Mouse (Mus musculus) forebrain, embryonic 14.5 days (tissue): ENCODE data around the gene Plch2. TPM values are rescaled to one million over a fixed set of nuclear protein-coding genes. Genes with fewer than 3 reads are reported as not detected.

ENCODE experiments used
- ATAC-seq: fragments of 200-750 bp; cut with Nextera tagmentation; 2 replicates; pipeline ENCODE4 v1.8.0; 2017; ENCODE audit warnings: mild to moderate bottlenecking, moderate library complexity
- DNase-seq: peaks from one replicate; pipeline ENCODE4 v3.0.0-alpha.2; 2015; ENCODE audit warnings: low spot score
- H3K27ac ChIP-seq: fragments of 300-500 bp; sonication (generic); 2 replicates; pipeline ENCODE4 v1.5.1; 2014; ENCODE audit warnings: low read depth, mild to moderate bottlenecking, control low read depth, low read length, moderate library complexity
- H3K27me3 ChIP-seq: fragments of 300-500 bp; sonication (generic); replicated peaks from 2 replicates; pipeline ENCODE4 v1.6.1; 2014; ENCODE audit warnings: low read length, control low read depth, mixed read lengths; ENCODE audit not compliant: control insufficient read depth, insufficient read depth
- H3K36me3 ChIP-seq: fragments of 300-500 bp; sonication (generic); 2 replicates; pipeline ENCODE4 v1.6.1; 2014; ENCODE audit warnings: low read length, control low read depth; ENCODE audit not compliant: control insufficient read depth, insufficient read depth
- H3K4me1 ChIP-seq: fragments of 300-500 bp; sonication (generic); 2 replicates; pipeline ENCODE4 v1.6.1; 2014; ENCODE audit warnings: antibody characterized with exemption, low read length, control low read depth; ENCODE audit not compliant: control insufficient read depth, insufficient read depth
- H3K4me2 ChIP-seq: fragments of 300-500 bp; sonication (generic); 2 replicates; pipeline ENCODE4 v1.6.1; 2014; ENCODE audit warnings: mild to moderate bottlenecking, control low read depth, low read length
- H3K4me3 ChIP-seq: fragments of 300-500 bp; sonication (generic); 2 replicates; pipeline ENCODE4 v1.5.1; 2014; ENCODE audit warnings: low read depth, low read length, control low read depth
- H3K9ac ChIP-seq: fragments of 300-500 bp; sonication (generic); 2 replicates; pipeline ENCODE4 v1.6.1; 2014; ENCODE audit warnings: mild to moderate bottlenecking, low read length, control low read depth, moderate library complexity
- H3K9me3 ChIP-seq: fragments of 300-500 bp; sonication (generic); replicated peaks from 2 replicates; pipeline ENCODE4 v1.6.1; 2016; ENCODE audit warnings: low read length, control low read depth, mixed read lengths; ENCODE audit not compliant: control insufficient read depth
- WGBS: fragments of 180-500 bp; shearing (Covaris S2); extraction: QIAGEN DNeasy Blood & Tissue Kit; methylation state at CpG from one replicate; pipeline ENCODE4 v1.1.7; 2014; 5-methylcytosine and 5-hydroxymethylcytosine counted together
- polyA plus RNA-seq: library from polyadenylated mRNA; unstranded; fragments of >200 nt; fragmentation: Nextera tagmentation; extraction: Ambion mirVana; gene quantifications from 2 replicates; pipeline ENCODE4 v1.2.1, GENCODE M21; 2014

Gene Plch2
- polyA plus RNA-seq, 1 experiment from 2014 or later: 6.2 TPM

DNA sequence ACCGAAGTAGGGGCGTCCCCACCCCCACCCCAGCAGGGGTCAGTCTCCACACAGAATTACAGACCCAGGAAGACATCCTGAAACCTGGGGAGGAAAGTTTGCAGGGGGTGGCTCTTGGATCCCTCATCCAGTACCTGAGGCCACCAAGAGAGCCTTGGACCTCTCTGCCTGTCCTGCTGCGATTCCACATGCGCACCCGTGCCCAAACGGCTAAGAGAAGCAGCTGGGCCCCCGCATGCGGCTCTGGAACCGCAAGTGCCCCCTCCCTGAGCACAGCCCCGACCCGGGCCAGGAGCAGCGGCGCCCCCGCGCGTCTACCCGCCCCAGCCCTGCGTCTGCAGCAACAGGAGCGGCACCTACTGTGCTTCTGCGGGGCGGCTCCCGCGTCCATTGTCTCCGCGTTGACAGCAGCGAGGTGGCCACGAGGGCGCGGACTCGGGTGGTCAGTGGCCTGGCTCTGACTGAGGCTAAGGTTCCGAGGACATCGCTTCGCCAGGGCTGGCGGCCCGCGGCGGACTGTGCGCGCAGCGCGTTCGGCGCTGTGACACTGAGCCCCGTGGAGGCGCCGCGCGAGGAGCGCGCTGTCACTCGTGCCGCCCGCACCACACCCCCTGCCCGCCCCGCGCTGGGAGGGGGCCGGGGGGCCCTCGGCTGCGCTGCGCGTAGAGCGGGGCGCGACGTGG is 13.8 kb downstream of the Plch2 start:
- Histone ChIP-seq H3K9ac (peak overlapping the region; percentile 65), H3K4me2 (peak overlapping the region; percentile 73), H3K9me3 (no peaks in the 10 kb centered on the region), H3K27me3 (peaks cover 32% of the 10 kb centered on the region), H3K4me1 (peaks cover 9% of the 10 kb centered on the region), H3K36me3 (no peaks in the 10 kb centered on the region), H3K4me3 (peak overlapping the region; percentile 43), H3K27ac (no peak overlapping the region)
- DNase-seq: no peak
- WGBS: 2% methylated on average over 60 of the region's 65 CpGs
- peak; percentile 40 for ATAC-seq

DNA sequence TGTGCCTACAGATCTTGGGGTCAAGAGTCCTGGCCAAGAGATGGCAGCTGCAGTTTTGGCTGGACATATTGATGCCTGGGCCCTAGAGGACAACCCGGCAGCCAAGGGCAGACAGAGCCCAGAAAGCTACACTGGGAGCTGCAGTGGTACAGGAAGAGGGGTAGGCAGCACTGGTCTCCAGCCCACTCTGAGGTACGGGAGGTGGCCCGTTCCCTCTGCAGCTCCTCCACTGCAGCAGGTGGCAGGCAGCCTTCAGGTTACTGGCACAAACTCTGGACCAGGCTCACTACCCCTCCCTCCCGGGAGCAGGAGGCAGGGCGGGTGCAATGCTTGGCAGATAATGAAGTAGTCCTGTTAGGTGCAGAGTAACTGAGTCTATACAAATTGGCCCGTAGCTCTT is 15.9 kb downstream of the Plch2 start:
- H3K27ac ChIP-seq: no peak overlapping the region

DNA sequence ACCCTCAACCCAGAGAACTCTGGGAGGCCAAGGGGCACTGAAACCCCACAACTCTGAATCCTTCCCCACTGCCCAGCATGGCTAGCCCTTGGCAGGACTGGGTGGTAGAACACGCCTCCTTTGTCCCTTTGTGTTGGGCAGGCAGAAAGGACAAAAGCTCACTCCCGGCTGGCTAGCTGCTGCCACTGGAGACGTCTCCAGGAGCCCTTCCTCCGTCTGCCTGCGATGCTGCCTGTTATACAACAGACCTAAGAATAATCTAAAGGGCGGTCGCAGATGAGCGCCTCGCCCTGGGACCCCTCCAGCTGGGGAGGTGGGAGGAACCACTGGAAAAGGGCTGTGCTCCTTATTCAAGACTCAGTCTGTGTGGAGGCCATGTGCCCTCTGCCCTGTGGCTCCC is 16.4 kb downstream of the Plch2 start:
- H3K4me2 ChIP-seq: peak overlapping the region; percentile 12; the same call in 1 of the 2 replicates
- H3K9me3 ChIP-seq: no peaks in the 10 kb centered on the region
- peaks cover 9% of the 10 kb centered on the region for H3K4me1 ChIP-seq
- peak overlapping the region; percentile 43 for H3K9ac ChIP-seq
- H3K36me3 ChIP-seq: no peaks in the 10 kb centered on the region
- DNase-seq (peak; percentile 50), ATAC-seq (peak; percentile 56)
- H3K27me3 ChIP-seq: peaks cover 32% of the 10 kb centered on the region
- no peak overlapping the region for H3K4me3 ChIP-seq
- 3% methylated on average over 9 of the region's 9 CpGs for WGBS
- H3K27ac ChIP-seq: peak overlapping the region; percentile 29; the same call in 1 of the 2 replicates

More for the DNA sequence above, 15.9 kb downstream of the Plch2 start:
- H3K4me2 ChIP-seq: peak overlapping the region; percentile 12; the same call in 1 of the 2 replicates
- no peak for ATAC-seq
- H3K27me3 ChIP-seq: peaks cover 32% of the 10 kb centered on the region
- DNase-seq: no peak
- H3K4me1 ChIP-seq: peaks cover 9% of the 10 kb centered on the region
- no peaks in the 10 kb centered on the region for H3K9me3 ChIP-seq
- H3K36me3 ChIP-seq: no peaks in the 10 kb centered on the region
- 34% methylated on average over 6 of the region's 6 CpGs for whole genome bisulfite sequencing
- no peak overlapping the region for H3K4me3 ChIP-seq
- H3K9ac ChIP-seq: peak overlapping the region; percentile 43; the same call in 1 of the 2 replicates

DNA sequence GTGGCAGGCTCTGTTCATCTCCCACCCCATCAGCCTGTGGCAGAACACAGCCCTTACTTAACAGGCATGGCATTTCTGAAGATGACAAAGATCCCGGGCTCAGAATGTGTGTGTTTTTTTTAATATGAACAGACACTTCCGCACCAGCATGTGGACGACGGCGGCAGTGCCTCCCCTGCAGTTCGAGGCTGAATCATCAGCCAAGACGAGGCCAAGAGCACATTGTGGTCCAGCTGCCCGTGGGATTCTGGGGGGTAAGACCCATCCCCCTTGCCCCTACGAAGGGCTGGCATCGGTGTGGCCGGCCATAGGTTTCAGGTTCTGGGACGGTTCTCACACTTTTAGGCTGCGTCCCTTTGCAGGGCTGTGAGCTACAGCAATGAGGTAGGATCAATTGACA is 21.8 kb downstream of the Plch2 start:
- WGBS: 52% methylated on average over 13 of the region's 13 CpGs
- no peak overlapping the region for H3K27ac ChIP-seq
- no peaks in the 10 kb centered on the region for H3K9me3 ChIP-seq
- H3K4me1 ChIP-seq: peaks cover 10% of the 10 kb centered on the region
- H3K36me3 ChIP-seq: no peaks in the 10 kb centered on the region
- DNase-seq (no peak), ATAC-seq (no peak)
- no peaks in the 10 kb centered on the region for H3K27me3 ChIP-seq
- H3K4me3 ChIP-seq: no peak overlapping the region
- H3K4me2 ChIP-seq: no peak overlapping the region
- no peak overlapping the region for H3K9ac ChIP-seq

DNA sequence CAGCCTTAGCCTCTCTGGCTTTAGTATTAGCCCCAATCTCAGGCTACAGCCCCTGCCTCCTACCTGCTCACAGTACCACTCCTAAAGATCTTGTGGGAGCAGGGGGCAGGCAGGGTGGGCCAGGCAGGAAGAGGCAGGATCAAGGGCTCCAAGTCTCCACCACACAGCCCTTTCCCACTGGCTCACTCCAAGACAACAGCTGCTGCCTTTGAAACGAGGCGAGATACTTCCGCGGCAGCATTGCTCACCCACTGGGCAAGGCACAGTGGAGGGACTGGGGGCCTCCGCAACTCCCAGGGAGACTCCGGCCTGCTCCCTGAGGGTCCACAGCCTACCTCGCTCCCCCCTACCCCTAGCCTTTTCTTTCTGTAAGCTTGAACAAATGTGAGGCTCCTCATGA is 22.4 kb downstream of the Plch2 start:
- ATAC-seq: peak; percentile 40; the same call in 1 of the 2 replicates
- no peaks in the 10 kb centered on the region for H3K9me3 ChIP-seq
- H3K27ac ChIP-seq: no peak overlapping the region
- H3K36me3 ChIP-seq: no peaks in the 10 kb centered on the region
- WGBS: 21% methylated on average over 7 of the region's 7 CpGs
- H3K4me1 ChIP-seq: peaks cover 10% of the 10 kb centered on the region
- no peak overlapping the region for H3K4me3 ChIP-seq
- no peak overlapping the region for H3K4me2 ChIP-seq
- no peak for DNase-seq
- H3K27me3 ChIP-seq: no peaks in the 10 kb centered on the region
- H3K9ac ChIP-seq: no peak overlapping the region

DNA sequence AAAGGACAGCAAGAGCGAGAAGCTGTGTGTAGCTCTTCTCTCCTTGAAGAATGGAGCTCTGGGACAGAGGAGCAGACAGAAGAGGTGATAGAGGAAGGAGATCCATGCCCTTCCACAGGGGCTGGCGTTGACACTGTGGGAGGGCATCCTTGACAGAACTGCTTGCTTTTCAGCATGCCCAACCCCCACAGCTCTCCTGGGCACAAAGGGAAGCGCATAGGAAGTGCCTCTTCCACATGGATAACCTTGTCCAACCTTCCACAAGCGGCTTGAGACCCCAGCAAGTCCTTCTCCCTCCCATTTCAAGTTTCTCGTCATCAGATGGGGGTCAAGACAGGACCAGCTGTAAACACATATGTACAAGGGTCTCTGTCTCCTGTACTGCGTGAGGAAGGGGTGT is 23.5 kb downstream of the Plch2 start:
- Histone ChIP-seq H3K27me3 (no peaks in the 10 kb centered on the region), H3K4me3 (no peak overlapping the region), H3K9ac (no peak overlapping the region), H3K4me2 (no peak overlapping the region), H3K4me1 (peaks cover 10% of the 10 kb centered on the region), H3K9me3 (no peaks in the 10 kb centered on the region), H3K36me3 (no peaks in the 10 kb centered on the region), H3K27ac (no peak overlapping the region)
- 26% methylated on average over 6 of the region's 6 CpGs for WGBS
- no peak for DNase-seq
- ATAC-seq: no peak

DNA sequence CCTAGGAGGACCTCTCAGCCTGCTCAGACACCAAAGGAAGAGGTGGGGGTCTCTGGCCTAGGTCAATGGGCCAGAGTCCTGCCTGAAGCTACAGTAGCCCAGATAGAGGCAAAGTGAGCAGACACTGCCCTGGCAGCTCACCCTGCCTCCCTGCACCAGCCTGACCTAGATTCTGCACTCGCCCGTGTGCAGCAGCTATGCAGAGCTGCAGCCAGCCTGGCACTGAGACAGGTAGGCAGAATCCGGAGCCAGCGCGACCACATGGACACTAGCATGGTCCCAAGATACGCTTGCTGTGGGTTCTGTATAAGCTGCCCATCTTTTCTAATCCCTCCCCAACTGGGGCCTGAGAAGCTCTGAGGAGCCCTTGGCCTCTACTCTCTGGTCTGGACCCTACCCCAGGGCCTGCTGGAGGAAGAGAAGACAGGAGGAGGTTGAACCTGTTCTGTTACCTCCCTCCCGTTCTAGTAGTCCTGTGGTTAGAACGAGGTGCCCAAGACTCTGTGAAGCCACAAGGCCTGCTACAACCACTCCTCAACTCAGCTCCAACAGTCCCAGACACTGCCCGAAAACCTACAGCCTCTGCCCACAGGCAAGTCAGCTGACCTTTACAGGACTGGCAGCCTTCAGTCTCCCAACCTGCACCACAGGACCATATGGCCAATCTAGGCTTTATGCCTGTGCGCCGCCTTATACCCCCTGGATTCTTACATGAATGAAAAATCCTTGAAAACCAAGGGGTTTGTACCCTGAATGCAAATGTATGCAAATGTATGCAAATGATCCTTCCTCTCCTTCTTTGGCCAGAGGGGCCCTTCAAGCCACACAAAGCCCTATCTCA is 32.2 kb downstream of the Plch2 start:
- Histone ChIP-seq H3K4me2 (no peak overlapping the region), H3K27me3 (no peaks in the 10 kb centered on the region), H3K4me1 (peaks cover 22% of the 10 kb centered on the region), H3K27ac (peak overlapping the region; percentile 65; the same call in 1 of the 2 replicates), H3K4me3 (no peak overlapping the region), H3K36me3 (no peaks in the 10 kb centered on the region), H3K9me3 (no peaks in the 10 kb centered on the region), H3K9ac (no peak overlapping the region)
- ATAC-seq (peak; percentile 74), DNase-seq (peak; percentile 63)
- WGBS: 53% methylated on average over 11 of the region's 11 CpGs

DNA sequence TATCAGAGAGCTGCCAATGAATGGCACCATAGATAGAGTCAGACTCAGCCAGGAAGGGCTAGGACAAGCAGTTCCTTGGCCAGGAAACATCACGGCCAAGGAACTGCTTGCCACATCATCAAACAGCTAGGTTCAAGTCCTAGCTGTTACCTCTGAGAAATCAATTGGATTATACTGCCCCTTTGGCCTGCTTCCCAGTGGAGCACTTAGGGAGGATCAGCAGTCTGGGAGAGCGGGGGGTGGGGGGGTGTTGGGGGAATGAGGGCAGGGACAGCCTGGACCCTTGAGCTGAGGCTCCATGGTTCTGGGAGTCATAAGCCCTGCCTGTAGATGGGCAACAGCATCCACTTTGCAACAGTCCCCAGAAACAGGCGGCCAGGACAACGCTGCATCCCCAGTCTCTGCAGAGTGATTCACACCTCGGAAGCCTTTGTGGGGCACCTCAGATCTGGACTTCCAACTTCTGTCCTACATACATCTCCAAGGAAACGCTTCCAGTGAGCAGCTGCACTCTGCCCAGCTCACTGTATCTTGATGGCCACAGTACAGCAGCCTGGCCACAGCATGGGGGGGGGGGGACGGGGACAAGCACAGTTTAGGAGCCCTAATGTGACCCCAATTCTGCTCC is 34.2 kb downstream of the Plch2 start:
- no peak overlapping the region for H3K4me3 ChIP-seq
- 72% methylated on average over 7 of the region's 7 CpGs for WGBS
- H3K4me1 ChIP-seq: peaks cover 35% of the 10 kb centered on the region
- H3K4me2 ChIP-seq: no peak overlapping the region
- H3K36me3 ChIP-seq: no peaks in the 10 kb centered on the region
- H3K27me3 ChIP-seq: no peaks in the 10 kb centered on the region
- no peak overlapping the region for H3K27ac ChIP-seq
- no peak overlapping the region for H3K9ac ChIP-seq
- ATAC-seq: no peak
- no peak for DNase-seq
- H3K9me3 ChIP-seq: no peaks in the 10 kb centered on the region
